Mouse (Mus musculus) left cerebral cortex, adult 11 months (tissue): ENCODE results near the gene Cacna2d3.

Experiments used
- DNase-seq: peaks from one replicate; pipeline ENCODE4 v3.0.0; 2022; ENCODE audit warnings: low spot score

Cacna2d3 gene

DNA sequence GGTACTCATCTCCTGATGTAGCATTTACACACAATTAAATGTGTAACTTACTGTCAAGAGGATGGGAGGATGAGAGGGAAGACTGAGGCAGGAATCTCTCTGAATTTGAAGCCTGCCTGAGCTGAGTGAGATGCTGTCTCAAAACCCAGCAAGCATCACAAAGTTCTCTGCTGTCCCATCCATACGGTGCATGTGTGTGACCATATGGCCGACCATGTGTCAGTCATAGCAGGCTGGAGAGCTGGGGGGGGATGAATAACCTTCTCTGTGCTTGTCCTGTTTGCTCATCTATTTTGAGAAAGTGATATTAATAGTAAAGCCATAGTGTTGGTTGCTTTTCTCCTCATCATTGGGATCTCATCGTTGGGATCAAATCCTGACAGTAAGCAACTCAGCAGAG is 708.5 kb downstream of the Cacna2d3 start:
- DNase-seq, result no peak

GRCm38 (mm10) chr14:29009644-29010043 is 712.0 kb downstream of the Cacna2d3 start:
- no peak for DNase-seq

DNA sequence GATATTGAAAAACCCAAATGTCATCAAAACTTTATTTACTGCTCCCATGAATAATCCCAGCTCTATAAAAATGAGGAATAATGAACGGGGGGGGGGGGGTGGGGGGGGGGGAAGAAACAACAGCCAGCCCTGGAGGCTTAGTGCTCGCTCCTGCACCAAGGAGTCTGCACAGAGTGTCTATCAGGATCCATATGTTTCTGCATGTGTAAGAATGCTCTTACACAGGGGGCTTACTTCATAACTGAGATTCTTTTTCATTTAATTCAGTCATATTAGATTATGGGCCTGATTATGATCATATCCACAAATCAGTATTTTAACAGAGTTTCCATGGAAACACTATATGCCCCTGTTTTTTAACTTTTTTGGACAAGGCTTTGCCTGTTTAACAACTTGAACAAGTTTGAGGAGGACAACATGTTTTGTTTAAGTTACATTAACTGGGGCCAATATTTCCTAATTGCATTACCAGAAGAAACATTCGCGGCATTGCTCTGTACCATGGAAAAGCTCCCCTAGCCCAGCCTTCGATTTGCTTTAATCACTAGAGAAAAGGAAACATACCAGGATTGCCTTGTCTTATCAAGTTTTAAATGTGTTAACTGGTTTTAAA is 716.3 kb downstream of the Cacna2d3 start:
- DNase-seq, result no peak

DNA sequence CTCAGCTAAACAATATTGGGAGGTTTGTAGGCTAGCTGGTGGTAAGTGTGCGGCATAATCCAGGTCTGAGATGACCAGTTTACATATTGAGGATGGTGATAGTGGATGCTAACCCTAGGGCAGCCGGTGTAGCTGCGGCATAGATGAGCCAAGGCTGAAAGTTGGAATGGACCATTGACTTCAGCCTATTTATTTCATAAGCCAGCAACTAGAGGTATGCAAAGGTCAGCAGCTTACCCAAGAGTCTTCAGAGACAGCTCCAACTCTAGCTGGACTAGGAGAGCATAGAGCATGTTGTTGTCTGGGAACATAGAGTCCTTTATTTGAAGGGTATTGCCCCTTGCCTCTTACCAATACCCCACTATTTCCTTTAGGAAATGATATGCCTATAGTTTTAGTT is 725.1 kb downstream of the Cacna2d3 start:
- DNase-seq, result no peak

DNA sequence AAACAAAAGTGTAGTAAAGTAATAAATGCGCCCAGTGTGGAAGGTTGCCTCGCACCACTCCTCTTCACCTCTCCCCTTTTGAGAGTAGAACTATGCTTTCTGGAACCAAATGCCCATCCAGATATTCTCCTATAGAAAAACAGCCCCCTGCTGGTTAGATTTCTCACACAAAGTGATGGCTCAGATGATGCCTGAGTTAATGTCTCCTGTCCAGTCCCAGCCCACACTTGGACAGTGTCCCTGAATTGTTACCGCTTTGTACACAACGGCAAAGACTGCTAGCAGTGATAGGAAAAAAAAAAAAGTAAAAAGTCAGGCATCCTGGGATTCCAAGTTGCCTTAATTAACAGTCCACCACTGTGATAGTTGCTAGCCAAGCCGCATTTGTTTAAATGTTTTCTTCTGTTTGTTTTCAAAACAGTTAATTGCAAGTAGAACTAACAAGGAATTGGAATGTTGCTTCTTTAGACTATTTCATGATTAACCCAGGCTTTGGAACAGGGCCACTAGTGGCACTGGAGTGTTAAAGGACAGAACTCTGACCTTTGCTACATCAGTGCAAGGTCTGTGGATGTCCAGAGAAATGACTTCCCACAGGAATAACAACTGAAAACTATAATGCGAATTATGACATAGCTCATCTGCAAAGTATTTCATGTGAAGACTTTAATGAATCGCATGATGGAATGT is 733.3 kb downstream of the Cacna2d3 start:
- no peak for DNase-seq

DNA sequence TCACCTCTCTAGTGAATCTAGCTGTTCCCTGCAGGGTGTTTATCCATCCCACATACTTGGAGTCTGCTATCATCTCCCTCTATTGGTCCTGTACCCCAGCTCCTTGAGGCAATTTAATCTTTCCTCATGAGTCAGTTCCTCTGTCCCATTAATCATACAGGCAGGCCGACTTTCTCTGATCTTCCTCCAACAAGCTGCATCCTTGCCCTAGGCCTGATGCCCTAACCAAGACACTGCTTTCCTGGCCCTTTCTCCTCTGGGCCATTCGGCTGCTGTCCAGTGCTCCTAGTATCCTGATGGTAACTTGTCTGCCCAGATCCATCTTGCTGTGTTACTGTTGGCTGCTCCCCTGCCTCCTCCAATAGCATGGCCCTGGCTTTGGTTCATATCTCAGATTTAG is 737.4 kb downstream of the Cacna2d3 start:
- DNase-seq, result no peak

GRCm38 (mm10) chr14:28980482-28980881 is 741.2 kb downstream of the Cacna2d3 start:
- DNase-seq, result no peak

GRCm38 (mm10) chr14:28979230-28979629 is 742.4 kb downstream of the Cacna2d3 start:
- peak; percentile 16 for DNase-seq

GRCm38 (mm10) chr14:28972620-28973019 is 749.0 kb downstream of the Cacna2d3 start:
- DNase-seq, result no peak

- DNase-seq, result peak; percentile 30
Observed at GRCm38 (mm10) chr14:28969247-28969646, 752.4 kb downstream of the Cacna2d3 start.

DNA sequence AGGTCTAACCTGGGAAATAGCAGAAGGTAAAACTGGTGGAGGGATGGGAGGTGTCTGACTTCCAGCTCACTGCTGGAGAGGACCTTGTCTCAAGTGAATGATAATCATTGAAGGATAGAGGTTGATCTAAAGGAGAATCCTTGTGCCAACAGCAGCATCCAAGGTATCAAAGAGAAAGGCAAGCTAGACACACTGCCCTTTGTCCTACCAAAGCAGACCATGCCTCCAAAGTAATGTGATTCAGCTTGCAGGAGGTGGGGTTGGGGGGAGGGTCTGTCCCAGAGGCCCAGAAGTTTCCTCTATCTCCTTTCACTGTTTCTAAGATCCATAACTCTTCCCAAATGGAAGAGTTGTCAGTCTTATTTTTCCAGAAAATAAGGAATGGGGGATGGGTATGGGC is 754.8 kb downstream of the Cacna2d3 start:
- no peak for DNase-seq

- no peak for DNase-seq
Observed at GRCm38 (mm10) chr14:28961379-28961778, 760.3 kb downstream of the Cacna2d3 start.

- no peak for DNase-seq
Observed at GRCm38 (mm10) chr14:28959042-28959441, 762.6 kb downstream of the Cacna2d3 start.

- DNase-seq, result peak; percentile 39
Observed at GRCm38 (mm10) chr14:28958131-28959015, 763.3 kb downstream of the Cacna2d3 start.

DNA sequence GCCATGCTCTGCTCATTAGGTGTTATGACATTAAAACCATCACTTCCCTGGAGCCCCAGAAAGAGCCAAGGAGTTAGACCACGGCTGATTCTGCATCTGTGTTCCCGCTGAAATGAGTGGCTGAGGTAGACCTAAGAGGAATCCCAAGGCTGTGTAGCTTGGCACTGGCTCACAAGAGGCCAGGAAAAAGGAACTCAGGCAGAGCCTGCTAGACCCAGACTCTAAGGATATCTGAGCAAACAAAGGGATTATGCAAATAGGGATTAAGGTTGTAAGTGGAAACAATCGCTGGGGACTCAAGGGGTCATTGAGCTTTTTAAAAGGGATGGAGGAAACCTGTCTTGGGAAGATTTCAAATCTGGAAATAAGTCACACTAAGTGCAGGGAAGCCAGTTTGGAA is 766.5 kb downstream of the Cacna2d3 start:
- no peak for DNase-seq

- DNase-seq, result no peak
Observed at GRCm38 (mm10) chr14:28954588-28954987, 767.1 kb downstream of the Cacna2d3 start.

- no peak for DNase-seq
Observed at GRCm38 (mm10) chr14:28954086-28954485, 767.6 kb downstream of the Cacna2d3 start.

DNA sequence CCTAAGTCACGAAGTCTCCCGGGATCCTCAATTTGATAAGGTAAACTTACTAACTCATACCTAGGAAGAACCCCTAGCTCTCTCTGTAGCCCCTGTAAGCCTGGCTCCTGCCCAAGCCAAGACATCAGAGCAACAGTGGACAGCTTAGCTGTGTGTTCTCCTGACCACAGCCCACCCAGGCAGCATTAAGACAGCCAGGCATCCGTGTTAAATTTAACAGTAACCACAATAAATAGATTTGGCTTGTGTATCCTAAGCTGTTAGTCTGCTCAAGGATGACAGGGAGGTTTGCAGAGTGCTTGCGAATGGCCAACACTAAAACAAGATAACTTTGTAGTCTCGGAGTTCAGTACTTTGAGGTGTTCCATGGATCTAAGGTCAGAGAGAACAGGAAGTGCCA is 768.3 kb downstream of the Cacna2d3 start:
- DNase-seq, result no peak

DNA sequence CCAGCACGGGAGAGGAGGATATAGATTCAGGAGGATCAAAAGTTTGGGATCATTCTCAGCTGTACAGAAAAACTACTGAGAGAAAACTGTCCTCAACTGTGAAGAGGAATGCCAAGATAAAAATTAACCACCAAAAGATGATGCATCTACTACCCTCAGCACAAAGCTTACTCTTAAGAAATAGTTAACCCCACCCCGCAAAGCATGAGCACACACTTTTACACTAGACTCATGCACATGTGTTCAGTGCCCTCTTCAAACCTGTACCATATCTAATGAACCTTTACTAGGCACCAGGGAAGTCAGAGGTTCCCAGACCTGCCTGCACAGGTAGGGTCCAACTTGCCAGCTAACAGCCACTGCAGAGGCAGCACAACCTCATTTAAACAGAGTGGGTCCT is 771.2 kb downstream of the Cacna2d3 start:
- no peak for DNase-seq

DNA sequence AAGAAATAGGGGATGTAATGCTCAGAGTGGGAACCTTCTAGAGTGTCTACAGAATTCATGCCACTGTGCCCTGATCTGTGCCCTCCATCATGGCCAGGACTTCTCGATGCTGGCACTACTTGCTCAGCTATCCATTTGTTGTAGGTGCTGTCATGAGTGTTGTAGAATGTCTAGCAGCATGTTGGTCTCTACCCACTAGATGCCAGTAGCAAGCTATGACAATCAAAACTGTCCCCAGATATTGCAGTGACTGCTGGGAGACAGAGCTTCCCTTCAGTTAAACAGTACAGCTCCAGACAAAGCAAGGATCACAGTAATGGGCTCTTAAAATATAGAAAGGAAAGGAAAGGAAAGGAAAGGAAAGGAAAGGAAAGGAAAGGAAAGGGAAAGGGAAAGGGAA is 771.9 kb downstream of the Cacna2d3 start:
- DNase-seq, result no peak

DNA sequence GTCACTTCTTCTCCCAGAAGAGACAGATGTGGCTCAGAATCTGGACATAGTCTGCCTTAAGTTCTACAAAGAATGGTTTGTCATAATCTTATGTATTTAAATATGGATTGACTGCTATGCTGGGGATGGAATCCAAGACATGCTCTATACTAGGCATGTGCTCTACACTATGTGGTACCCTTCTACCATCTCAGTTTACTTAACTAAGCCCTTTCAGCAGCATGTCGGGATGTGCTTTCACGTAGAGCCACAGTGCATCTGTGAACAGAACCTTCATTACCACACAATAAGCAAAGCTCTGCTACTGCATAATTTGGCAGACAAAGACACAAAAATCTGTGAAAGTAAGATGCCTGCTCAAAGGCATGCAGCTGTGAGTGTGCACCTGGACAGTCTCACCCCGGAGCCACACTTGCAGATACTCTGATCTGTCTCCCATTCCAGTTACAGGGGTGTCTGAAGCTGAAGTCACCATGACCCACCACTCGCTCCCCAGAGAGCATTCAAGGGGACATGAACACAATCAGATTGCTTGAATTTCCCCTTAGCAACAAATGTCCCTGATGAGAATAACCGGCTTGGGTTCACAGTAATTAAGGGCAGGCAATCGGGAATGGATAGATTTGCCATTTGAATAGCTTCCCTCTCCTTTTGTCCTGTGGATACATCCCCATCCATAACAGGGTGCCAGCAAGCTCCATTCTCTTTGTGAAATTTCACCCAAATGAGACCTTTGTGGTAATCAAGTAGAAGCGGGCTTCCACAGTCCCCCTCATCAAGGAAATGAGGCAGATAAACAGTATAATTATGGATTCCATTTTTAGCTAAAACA is 773.4 kb downstream of the Cacna2d3 start:
- DNase-seq, result no peak

DNA sequence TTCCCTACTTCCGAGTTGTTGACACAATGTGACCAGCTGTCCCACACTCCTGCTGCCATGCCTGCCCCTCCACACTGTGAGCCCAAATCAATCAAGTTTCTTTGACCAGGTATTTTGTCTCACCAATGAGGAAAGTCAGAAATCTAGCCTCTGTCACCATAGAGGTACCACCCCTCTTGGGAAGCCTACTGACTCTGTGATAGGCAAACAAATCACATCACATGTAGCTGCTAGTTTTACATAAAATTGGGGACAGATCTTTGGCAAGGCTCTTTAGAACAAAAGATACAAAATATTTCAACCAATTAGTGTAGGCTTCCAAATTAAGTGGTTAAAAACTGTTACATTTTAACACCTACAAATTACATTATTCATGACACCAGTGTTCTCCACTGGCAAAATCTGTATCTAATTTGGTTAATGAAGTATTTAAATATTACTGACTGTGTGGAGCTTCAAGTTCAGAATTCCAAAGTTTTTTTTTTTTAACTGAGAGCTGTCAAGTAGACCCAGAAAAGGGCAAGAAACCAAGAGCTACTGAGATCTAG is 788.8 kb downstream of the Cacna2d3 start:
- DNase-seq, result no peak
